Mouse (Mus musculus) thymus, adult 2 months (tissue): ENCODE data around the gene Dgkh.

Source experiments
- CTCF ChIP-seq: fragments of 200-500 bp; IDR thresholded peaks from 2 replicates; pipeline ENCODE4 v1.5.1; 2012; ENCODE audit warnings: mild to moderate bottlenecking, control low read depth, low read length, moderate library complexity, borderline replicate concordance; ENCODE audit not compliant: control insufficient read depth, poor library complexity, insufficient read depth; ENCODE audit errors: extremely low read depth
- POLR2A ChIP-seq: fragments of 200-500 bp; IDR thresholded peaks from 2 replicates; pipeline ENCODE4 v1.6.1; 2012; ENCODE audit warnings: mild to moderate bottlenecking, low read length, control low read depth, moderate library complexity; ENCODE audit not compliant: control insufficient read depth, poor library complexity, insufficient read depth; ENCODE audit errors: extremely low read depth

DNA sequence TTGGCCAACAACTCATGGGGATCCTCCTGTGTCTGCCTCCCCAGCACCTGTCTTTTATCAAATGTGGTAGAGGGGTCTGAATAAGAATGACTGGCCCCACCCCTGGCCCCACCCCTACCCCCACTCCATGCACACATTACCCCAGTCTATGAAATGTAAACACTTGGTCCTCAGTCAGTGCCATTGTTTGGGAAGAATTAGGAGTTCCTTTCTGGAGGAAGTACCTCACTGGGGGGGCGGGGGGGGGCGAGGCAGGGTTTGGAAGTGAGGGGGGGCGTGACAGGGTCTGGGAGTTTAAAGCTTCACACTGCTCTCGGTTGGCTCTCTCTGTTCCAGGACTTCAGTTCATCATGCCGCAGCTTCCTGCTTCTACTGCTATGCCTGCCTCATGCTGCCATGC is 10.5 kb downstream of the Dgkh start:
- TF ChIP-seq POLR2A (no peak), CTCF (no peak)
